Mouse (Mus musculus): ENCODE measurements around the gene F7. TPM values are rescaled to one million over a fixed set of nuclear protein-coding genes. Genes with fewer than 3 reads are reported as not detected.
"Not testable (repeated sequence)": the region's sequence is repeated elsewhere in the genome, so short reads cannot be mapped to it uniquely, and the experiment has no call there.

The F7 gene
- total RNA-seq, 2 experiments from 2014 or later = 0.20 TPM; not detected in 1

DNA sequence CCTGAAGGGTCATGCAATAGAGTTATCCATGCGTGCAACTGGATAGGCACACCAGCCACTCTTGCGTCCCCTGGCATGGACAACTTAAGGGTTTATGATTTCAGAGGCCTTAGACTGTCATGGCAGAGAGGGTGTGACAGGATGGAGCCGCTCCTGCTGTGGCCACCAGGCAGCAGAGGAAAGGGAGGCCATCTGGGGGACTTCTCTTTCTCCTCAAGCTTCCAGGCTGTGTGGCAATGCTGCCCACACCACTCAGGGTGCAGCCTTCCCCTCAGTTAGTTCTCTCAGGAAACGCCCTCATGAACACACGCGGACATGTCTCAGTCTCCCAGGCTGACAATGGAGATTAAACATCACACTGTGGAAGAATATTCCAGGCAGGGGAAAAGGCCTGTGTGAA lies 13.2 kb downstream of the F7 start:
- Histone ChIP-seq H3K4me3 (no peak overlapping the region), H3K27ac (no peak overlapping the region)
- no peak for TF ChIP-seq CTCF (conservative IDR thresholded peaks at IDR 0.05)
- no peak for DNase-seq (ENCODE audit: low spot score in 2 of 2)

DNA sequence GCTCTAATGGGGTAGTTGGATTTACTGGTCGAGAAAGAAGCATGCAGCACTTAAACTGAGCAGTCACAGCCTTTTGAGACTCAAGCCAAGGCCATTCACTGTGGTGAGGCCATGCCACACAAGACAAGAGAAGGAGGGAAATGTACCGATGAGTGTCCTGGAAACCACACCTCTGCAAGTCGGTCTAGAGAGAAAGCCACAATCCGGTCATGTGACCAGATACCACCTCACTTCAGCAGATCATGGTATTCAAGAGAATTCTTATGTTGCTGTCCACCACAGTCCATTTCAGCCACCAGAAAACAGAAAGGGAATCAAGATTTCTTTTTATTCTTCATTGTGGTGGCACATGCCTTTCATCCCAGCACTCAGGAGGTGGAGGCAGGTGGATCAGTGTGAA lies 15.6 kb downstream of the F7 start:
- Histone ChIP-seq H3K4me3 (no peak overlapping the region), H3K27ac (no peak overlapping the region)
- no peak for DNase-seq (ENCODE audit: low spot score in 2 of 2)
- no peak for TF ChIP-seq CTCF (conservative IDR thresholded peaks at IDR 0.05)

DNA sequence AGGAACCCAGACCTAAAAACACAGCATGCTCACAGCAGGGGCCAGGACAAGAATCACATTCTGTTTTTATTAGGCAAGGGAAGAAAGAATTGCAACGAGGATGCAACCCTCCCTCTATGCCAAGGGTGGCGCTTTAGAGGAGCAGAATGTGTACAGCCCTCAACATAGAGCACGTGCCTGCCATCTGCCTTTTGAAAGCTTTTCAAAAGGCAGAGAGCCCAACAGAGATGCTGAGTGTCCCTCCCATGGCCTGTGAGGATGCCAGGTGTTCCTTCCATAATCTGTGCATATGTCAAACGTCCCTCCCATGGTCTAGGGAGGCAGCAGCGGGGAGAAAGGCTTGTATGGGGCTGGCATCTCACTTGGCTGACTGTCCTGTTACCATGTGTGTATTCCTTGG lies 21.8 kb downstream of the F7 start:
- Histone ChIP-seq H3K27ac (no peak overlapping the region), H3K4me3 (no peak overlapping the region)
- DNase-seq (ENCODE audit: low spot score in 2 of 2) = no peak
- no peak; the same call in 1 of the 2 replicates for TF ChIP-seq CTCF (conservative IDR thresholded peaks at IDR 0.05)

DNA sequence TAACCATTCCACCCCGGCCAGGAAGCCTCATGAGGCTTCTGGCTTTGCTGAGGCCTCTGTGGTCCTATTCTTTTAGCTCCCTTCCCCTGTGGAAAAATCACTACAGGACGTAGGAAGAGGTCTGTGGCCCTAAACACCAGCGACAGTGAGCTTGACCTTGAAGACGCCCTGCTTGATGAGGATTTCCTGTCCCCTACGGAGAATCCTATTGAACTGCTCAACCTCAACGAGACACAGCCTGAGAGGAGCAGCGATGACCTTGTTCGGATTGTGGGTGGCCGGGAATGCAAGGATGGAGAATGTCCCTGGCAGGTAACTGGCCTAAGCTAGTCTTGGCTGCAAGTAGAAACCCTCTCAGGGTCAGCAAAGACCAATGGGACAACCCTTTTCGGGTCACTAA lies 24.7 kb downstream of the F7 start:
- DNase-seq (ENCODE audit: low spot score in 2 of 2) = no peak
- Histone ChIP-seq H3K27ac (no peak overlapping the region), H3K4me3 (no peak overlapping the region)
- TF ChIP-seq CTCF (conservative IDR thresholded peaks at IDR 0.05) = no peak

DNA sequence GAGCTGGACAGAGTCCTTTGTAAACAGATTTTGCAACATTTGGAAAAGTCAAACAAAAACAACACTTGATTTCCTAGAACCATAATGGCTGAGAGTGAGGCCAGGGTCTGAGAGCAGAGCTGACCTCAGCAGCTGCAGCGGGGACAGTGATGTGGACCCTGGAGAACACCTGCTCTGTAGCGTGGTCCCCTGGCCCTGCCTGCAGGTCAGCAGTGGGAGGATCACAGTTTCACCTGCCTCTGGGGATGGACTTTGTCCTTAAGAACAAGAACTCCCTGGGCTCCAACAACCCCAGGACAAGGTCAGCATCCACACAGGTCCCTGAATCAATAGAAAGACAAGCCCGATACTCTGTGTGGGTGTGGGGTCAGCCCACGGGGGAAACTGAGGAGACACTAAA lies 31.5 kb downstream of the F7 start:
- no peak for TF ChIP-seq CTCF (conservative IDR thresholded peaks at IDR 0.05)
- H3K27ac ChIP-seq = no peak overlapping the region
- H3K4me3 ChIP-seq = no peak overlapping the region
- DNase-seq (ENCODE audit: low spot score in 2 of 2) = no peak

DNA sequence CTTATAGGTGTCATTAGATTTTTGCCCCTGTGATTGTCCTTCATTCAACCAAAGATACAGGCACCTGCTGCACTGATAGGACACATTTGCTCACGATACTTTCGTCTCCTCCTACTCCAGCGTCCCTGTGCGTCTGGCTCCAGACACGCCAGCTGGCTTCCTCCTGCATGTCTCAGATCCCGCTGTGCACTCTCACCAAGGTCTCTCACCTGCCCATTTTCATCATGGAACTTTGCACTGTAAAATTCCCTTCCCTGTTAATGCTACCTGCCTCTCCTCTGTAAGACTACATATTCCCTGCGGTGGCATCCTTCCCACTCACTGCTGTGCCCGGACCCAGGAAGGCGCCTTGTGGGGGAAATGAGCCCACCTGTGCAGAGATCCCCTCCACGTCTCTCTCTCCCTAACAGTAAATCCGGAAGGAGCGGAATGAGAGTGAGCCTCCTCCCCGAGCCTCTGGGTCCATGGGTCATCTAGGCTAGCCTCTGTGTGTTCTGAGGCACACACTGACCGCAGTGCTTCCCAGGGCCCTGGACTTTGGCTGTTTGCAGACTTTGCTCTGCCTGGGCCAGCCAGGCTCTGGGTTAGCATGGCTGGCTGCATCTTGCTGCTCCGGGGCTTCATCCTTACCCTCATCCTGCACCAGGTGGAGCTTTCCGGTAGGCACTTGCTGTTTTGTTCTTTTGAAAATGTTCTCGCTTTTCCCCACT lies 34.8 kb downstream of the F7 start, which contains the start of gene Proz:
TSS of gene Proz (plus strand) at position 474 of the 710 bp plus-strand sequence.
- TF ChIP-seq CTCF (conservative IDR thresholded peaks at IDR 0.05) = no peak
- no peak for DNase-seq (ENCODE audit: low spot score in 2 of 2)
- Histone ChIP-seq H3K4me3 (no peak within 1 kb of the TSS), H3K27ac (no peak within 1 kb of the TSS)

DNA sequence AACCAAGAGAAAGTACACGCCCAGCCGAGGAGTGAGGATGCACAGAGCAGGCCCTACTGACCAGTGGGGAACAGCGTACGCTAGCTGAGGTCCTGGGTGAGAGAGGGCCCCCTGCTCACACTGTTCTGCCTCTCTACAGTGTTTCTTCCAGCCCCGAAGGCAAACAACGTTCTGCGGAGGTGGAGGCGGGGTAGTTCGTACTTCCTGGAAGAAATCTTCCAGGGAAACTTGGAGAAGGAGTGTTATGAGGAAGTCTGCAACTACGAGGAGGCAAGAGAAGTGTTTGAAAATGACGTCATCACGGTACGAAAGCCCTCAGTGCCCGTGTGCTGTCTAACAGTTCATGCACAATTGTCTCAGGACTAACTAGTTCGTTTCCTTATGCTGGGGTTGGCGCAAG lies 37.3 kb downstream of the F7 start:
- TF ChIP-seq CTCF (conservative IDR thresholded peaks at IDR 0.05) = no peak
- no peak overlapping the region for H3K27ac ChIP-seq
- no peak overlapping the region for H3K4me3 ChIP-seq
- DNase-seq (ENCODE audit: low spot score in 2 of 2) = no peak

DNA sequence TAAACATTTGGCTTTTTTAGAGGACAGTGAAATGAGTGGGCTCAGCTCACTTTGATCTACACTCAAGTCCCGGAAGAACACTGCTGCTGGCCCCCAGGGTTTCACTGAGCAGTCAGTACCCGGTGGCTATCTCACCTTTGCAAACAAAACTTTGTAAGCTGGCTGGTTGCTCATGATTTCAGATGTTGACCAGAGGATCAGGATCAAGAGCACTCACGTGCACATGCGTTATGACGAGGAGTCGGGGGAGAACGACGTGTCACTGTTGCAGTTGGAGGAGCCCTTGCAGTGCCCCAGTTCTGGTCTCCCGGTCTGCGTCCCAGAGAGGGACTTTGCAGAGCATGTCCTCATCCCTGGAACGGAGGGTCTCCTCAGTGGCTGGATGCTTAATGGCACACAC lies 47.4 kb downstream of the F7 start:
- no peak overlapping the region for H3K27ac ChIP-seq
- no peak for TF ChIP-seq CTCF (conservative IDR thresholded peaks at IDR 0.05)
- H3K4me3 ChIP-seq = no peak overlapping the region
- no peak for DNase-seq (ENCODE audit: low spot score in 2 of 2)

DNA sequence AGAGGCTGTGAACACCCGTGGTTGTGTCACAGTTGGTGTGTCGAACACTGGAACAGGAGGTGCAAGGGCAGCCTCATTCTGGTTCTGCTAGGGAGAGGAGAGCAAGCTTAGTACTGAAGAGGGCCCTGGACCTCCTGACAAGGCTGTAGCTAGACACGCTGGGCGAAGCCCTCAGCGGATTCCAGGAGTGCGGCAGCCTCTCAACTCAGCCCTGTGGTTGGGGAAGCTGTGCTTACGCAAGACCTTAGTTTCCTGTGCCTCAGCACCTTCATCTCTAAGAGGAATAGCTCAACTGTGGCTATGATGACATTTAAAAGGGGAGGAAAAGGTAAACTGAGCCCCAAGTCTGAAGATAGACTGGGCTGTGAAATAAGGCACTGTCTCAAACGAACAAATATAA lies 49.2 kb downstream of the F7 start:
- DNase-seq (ENCODE audit: low spot score in 2 of 2) = no peak
- no peak for TF ChIP-seq CTCF (conservative IDR thresholded peaks at IDR 0.05)
- H3K4me3 ChIP-seq = no peak overlapping the region
- no peak overlapping the region for H3K27ac ChIP-seq

DNA sequence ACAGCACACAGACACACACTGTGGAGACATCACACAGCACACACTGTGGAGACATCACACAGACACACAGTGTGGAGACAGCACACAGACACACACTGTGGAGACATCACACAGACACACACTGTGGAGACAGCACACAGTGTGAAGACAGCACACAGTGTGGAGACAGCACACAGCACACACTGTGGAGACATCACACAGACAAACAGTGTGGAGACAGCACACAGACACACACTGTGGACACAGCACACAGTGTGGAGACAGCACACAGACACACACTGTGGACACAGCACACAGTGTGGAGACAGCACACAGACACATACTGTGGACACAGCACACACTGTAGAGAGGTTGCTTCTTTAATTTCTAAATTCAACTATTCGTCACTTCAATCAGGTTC lies 49.7 kb downstream of the F7 start:
- not testable (repeated sequence) for DNase-seq (ENCODE audit: low spot score in 2 of 2); H3K4me3 ChIP-seq; H3K27ac ChIP-seq

DNA sequence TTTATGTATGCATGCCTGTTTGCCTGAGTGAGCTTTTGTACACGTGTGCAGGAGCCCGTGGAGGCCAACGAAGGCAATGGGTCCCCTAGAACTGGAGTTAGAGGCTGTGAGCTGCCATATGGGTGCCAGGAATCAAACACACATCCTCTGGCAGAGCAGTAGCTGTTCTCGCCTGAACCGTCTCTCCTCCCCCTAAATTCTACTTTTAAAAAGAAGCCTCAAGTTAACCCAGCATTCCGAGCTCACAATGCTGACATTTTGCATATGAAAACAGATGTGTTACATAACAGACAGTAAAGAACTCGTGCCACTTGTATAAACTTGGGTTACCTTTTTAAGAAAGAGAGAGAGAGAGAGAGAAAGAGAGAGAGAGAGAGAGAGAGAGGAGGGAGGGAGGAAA lies 51.7 kb downstream of the F7 start:
- DNase-seq (ENCODE audit: low spot score in 2 of 2) = no peak
- H3K4me3 ChIP-seq = no peak overlapping the region
- H3K27ac ChIP-seq = no peak overlapping the region
- no peak for TF ChIP-seq CTCF (conservative IDR thresholded peaks at IDR 0.05)

Other genes starting within 250 kb of the F7 start
- 100 to 1,000 TPM; 225 to 238 TPM for gene Mcf2l, start 152.2 kb upstream of the F7 start, total RNA-seq (2021)
- gene F10, start 11.3 kb downstream of the F7 start, total RNA-seq (2021) = not detected
- gene Proz, start 34.9 kb downstream of the F7 start, total RNA-seq (2021) = not detected
- gene Pcid2, start 79.4 kb downstream of the F7 start, total RNA-seq (2021) = 10 to 100 TPM; 28.2 to 30.7 TPM
- gene Cul4a, start 79.6 kb downstream of the F7 start, total RNA-seq (2021) = 10 to 100 TPM; 60.1 to 60.8 TPM
- gene Lamp1, start 133.1 kb downstream of the F7 start, total RNA-seq (2021) = 100 to 1,000 TPM; 241 to 248 TPM
- gene Grtp1, start 174.6 kb downstream of the F7 start, total RNA-seq (2021) = 1 to 10 TPM; 4.0 to 4.1 TPM
- gene Adprhl1, start 228.1 kb downstream of the F7 start, total RNA-seq (2021) = 1 to 10 TPM in 1 of 2 experiments, under 1 TPM in 1; 0.67 to 1.1 TPM

Measured in layer of hippocampus, adult 2 months (tissue).